Mouse (Mus musculus) cortical plate, adult 2 months (tissue): ENCODE measurements at regions not wholly inside any gene's neighbourhood (a gene's known extent, or its start where the extent isn't known, plus 50 kb on each side); places are given as distances from the start of the nearest gene placed in this dataset.

Experiments used
- CTCF ChIP-seq: fragments of 200-500 bp; IDR thresholded peaks from 2 replicates; pipeline ENCODE4 v1.5.1; 2011; ENCODE audit warnings: mild to moderate bottlenecking, control low read depth, low read length; ENCODE audit not compliant: insufficient read depth; ENCODE audit errors: extremely low read depth
- POLR2A ChIP-seq: fragments of 200-500 bp; IDR thresholded peaks from 2 replicates; pipeline ENCODE4 v1.6.1; 2011; ENCODE audit warnings: mild to moderate bottlenecking, low read length, control low read depth; ENCODE audit not compliant: insufficient read depth; ENCODE audit errors: extremely low read depth

DNA sequence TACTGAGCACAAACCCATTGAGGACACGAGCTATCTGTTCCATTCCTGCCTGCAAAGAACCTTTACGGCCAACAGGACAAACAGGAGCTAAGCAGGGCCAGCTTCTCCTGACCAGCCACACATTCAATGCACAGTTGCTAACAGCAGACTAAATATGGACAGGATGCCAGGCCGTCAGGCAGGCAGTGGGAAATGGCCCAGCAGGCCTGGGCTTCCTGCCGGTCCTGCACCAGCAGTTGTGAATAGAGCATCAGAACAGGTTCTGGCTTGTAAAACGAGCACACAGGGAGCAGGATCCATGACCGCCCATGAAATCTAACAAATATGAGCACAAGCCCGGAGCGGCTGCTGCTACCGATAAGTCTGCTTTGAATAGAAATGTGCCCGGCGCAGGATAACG is 384.0 kb downstream of the Ajap1 start:
- TF ChIP-seq CTCF (no peak), POLR2A (no peak)
